Mouse (Mus musculus) brown adipose tissue, adult 24 weeks (tissue): ENCODE measurements around the gene Senp1. TPM values are rescaled to one million over a fixed set of nuclear protein-coding genes. Genes with fewer than 3 reads are reported as not detected.

Source experiments
- H3K27ac ChIP-seq: fragments of 200-500 bp; replicated peaks from 2 replicates; pipeline ENCODE4 v1.5.1; 2012; ENCODE audit warnings: low read depth, mild to moderate bottlenecking, low read length
- H3K4me1 ChIP-seq: fragments of 200-500 bp; 2 replicates; pipeline ENCODE4 v1.6.1; 2012; ENCODE audit warnings: low read length, mixed read lengths; ENCODE audit not compliant: control insufficient read depth, insufficient read depth, insufficient read length
- H3K4me3 ChIP-seq: fragments of 200-500 bp; 2 replicates; pipeline ENCODE4 v1.5.1; 2012; ENCODE audit warnings: low read depth, mild to moderate bottlenecking, low read length, moderate library complexity; ENCODE audit not compliant: insufficient read depth
- polyA plus RNA-seq: library from polyadenylated mRNA; stranded (reverse); fragments of >200 nt; gene quantifications from 2 replicates; pipeline ENCODE4 v1.2.4, GENCODE M21; 2012; ENCODE audit not compliant: missing spikeins, insufficient read depth, insufficient read length

Senp1 gene
- polyA plus RNA-seq, 1 experiment = 6.0 TPM

DNA sequence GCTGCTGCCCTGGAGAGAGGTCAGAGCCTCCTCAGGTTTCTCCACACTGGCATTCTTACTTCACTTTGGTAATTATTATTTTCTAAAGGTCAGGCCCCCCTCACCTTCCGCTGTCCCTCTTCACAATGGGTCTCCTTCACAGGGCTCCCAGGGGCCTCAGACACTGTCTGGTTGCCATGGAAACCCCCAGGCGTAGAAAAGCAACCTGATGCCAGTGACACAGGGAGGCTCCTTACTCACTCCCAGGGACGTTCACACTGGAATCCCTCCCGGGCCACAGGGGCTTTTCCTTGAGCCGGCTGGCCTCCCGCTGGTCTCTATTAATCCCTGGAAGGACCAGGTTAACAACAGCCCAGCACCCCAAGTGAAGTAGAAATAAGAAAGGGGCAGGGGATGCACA lies 103.4 kb downstream of the Senp1 start:
- Histone ChIP-seq H3K4me3 (no peak overlapping the region), H3K27ac (no peak overlapping the region), H3K4me1 (no peaks in the 10 kb centered on the region)

GRCm38 (mm10) chr15:97989544-97989943 lies 104.0 kb downstream of the Senp1 start:
- H3K4me3 ChIP-seq = no peak overlapping the region

More at GRCm38 (mm10) chr15:97989544-97989943, 104.0 kb downstream of the Senp1 start:
- Histone ChIP-seq H3K27ac (no peak overlapping the region), H3K4me1 (no peaks in the 10 kb centered on the region)

Other genes starting within 250 kb of the Senp1 start
- 10.0 and 10.2 TPM in 2 replicates for gene Hdac7, start 249.2 kb downstream of the Senp1 start, polyA plus RNA-seq
- gene Vdr, start 183.1 kb downstream of the Senp1 start, polyA plus RNA-seq = 0.25 and 1.5 TPM in 2 replicates
- 19.7 and 33.2 TPM in 2 replicates for gene Tmem106c, start 129.5 kb downstream of the Senp1 start, polyA plus RNA-seq
- gene Col2a1, start 89.0 kb downstream of the Senp1 start, polyA plus RNA-seq = not detected in 2 replicates
- 55.0 and 67.2 TPM in 2 replicates for gene Pfkm, start 1.2 kb downstream of the Senp1 start, polyA plus RNA-seq
- gene Asb8, start 71.9 kb upstream of the Senp1 start, polyA plus RNA-seq = 31.3 and 32.9 TPM in 2 replicates
- gene Ccdc184, start 73.4 kb upstream of the Senp1 start, polyA plus RNA-seq = not detected in 2 replicates
- gene Olfr288, start 101.8 kb upstream of the Senp1 start, polyA plus RNA-seq = not detected in 2 replicates
- not detected in 2 replicates for gene Gm44579, start 127.2 kb upstream of the Senp1 start, polyA plus RNA-seq
- not detected in 2 replicates for gene Olfr287, start 127.3 kb upstream of the Senp1 start, polyA plus RNA-seq
- gene Olfr286, start 140.7 kb upstream of the Senp1 start, polyA plus RNA-seq = not detected in 2 replicates
- not detected in 2 replicates for gene H1fnt, start 163.5 kb upstream of the Senp1 start, polyA plus RNA-seq
- gene Zfp641, start 202.4 kb upstream of the Senp1 start, polyA plus RNA-seq = 3.6 and 4.6 TPM in 2 replicates
- gene Olfr285, start 223.6 kb upstream of the Senp1 start, polyA plus RNA-seq = not detected in 2 replicates
- not detected in 2 replicates for gene Olfr284, start 247.2 kb upstream of the Senp1 start, polyA plus RNA-seq